Mouse (Mus musculus) liver (tissue): ENCODE data around the gene Krt81.

Experiments
- DNase-seq: peaks from one replicate; pipeline ENCODE4 v3.0.0-alpha.2; 2020; ENCODE audit warnings: mixed read lengths

Gene Krt81

DNA sequence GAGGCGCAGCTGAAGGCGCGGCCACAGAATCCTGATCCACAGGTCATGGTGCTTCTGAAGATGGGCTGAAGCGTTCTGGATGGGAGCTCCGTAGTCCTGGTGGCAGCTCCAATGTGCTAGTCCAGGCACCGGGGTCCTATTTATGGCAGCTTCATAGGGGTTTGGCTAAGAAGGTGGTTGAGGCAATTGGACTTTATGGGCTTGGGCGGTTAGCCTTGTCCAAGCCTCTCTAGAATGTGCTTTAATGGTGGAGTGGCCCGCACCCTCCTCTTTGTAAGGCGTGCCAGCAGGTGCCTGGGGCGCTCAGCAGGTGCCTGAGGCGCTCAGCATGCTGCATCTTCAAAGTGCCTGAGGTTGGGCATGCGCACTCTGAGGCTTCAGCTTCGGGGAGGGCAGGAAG lies at the start of gene Krt81:
TSS of gene Krt81 (minus strand) at position 101 of the 400 bp plus-strand sequence.
- DNase-seq: no peak

GRCm38 (mm10) chr15:101508247-101508646 lies 44.7 kb upstream of the Krt81 start:
- no peak for DNase-seq

- no peak for DNase-seq
These were observed 43.6 kb upstream of the Krt81 start for GRCm38 (mm10) chr15:101506896-101507758.

DNA sequence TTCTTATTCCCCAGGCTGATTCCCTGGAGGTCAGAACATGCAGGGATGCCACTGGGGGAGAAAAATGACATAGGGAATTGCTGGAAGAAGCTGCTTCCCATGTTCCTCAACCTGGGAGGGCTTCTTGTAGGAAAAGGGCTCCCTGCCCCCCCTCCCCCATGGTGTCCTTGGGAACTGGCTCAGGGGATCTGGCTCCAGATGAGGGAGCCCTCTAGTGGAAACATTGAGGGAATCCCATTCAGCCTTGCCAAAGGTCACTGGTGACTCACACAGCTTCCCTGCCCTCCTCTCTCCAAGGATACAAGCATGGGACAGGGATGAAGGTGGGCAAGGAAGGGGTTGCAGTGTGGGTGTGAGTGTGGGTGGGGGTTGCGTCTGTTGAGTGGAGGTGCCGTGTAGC lies 33.6 kb upstream of the Krt81 start:
- no peak for DNase-seq

GRCm38 (mm10) chr15:101495266-101495665 lies 31.7 kb upstream of the Krt81 start:
- DNase-seq: no peak

- no peak for DNase-seq
These were observed 30.7 kb upstream of the Krt81 start for GRCm38 (mm10) chr15:101494203-101494602.

GRCm38 (mm10) chr15:101493713-101494112 lies 30.2 kb upstream of the Krt81 start:
- DNase-seq: no peak

DNA sequence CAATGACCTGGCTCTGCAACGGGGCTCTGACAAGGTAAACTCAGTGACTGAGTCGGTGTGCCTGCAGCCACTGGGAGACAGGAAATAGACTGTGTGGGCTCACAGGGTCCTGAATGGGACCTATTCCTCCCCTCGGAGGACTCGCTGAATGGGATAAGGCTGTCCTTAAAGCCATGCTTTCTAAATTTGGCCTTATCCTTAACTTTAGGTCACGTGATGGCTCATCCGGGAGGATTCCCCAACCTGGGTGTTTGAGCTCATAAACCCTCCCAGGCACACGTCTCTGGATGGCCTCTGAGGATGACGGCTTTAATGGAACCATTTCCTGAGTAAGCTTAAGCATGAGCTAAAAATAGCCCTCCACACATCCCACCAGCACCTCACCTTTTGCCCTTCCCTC lies 29.2 kb upstream of the Krt81 start:
- no peak for DNase-seq

- no peak for DNase-seq
These were observed 27.9 kb upstream of the Krt81 start, which contains the start of gene Krt83 for GRCm38 (mm10) chr15:101491431-101491830. Krt83 (minus strand) TSS chr15:101491512.

GRCm38 (mm10) chr15:101485911-101486635 lies 22.5 kb upstream of the Krt81 start:
- no peak for DNase-seq

DNA sequence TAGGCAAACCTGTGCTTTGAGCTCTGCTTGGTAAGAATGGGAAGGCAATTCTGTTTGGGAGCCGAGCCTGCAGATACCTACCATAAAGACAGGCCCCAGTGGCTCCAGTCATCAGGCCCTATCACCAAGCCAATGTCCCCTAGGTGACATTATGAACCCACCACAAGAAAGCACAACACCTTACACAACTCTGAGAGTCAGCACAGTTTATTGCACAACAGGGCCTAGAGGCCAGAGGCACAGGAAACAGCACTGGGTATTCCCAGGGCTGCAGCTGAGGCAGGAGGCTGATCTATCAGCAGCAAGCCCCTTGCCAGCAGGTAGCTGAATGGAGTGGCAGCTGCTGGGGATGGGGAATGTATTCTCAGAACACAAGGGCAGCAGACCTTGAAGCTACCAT lies 21.4 kb upstream of the Krt81 start:
- no peak for DNase-seq

GRCm38 (mm10) chr15:101483646-101484045 lies 20.1 kb upstream of the Krt81 start:
- no peak for DNase-seq

- no peak for DNase-seq
These were observed 18.5 kb upstream of the Krt81 start for GRCm38 (mm10) chr15:101482056-101482455.

GRCm38 (mm10) chr15:101479666-101480060 lies 16.1 kb upstream of the Krt81 start:
- no peak for DNase-seq

DNA sequence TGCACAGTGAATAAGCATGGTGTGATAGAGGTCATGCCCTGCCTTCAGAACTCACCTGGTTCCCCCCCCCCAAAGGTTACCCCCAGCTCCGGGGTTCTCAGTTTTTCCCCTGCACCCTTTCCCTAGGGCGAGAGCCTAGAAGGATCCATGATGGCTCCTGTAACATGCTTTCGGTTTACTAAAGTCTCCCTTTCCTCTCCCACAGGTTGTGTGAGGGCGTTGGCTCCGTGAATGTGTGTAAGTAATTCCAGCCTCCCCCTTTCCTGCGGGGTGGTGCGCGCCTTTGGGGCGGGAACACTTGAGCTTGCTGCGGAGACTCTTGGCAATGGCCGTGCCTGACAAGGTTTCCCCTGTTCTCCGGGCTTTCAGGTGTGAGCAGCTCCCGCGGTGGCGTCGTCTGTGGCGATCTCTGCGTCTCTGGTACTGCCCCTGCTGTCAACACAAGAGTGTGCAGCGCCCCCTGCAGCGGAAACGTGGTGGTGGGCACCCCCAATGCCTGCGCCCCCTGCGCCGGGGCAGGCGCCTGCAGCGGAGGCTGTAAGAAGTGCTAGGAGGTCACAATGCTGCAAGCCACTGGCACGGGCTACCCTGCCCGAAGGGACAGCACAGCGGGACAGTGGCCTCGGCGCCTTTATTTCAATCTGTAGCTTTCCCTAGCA lies 15.6 kb upstream of the Krt81 start:
- peak; percentile 34 for DNase-seq

GRCm38 (mm10) chr15:101472952-101473528 lies 9.5 kb upstream of the Krt81 start, which contains the start of gene Krt86:
Krt86 (plus strand) TSS chr15:101473478.
- DNase-seq: peak; percentile 24

- no peak for DNase-seq
These were observed 5.5 kb upstream of the Krt81 start for GRCm38 (mm10) chr15:101469093-101469492.

- DNase-seq: no peak
These were observed 4.3 kb downstream of the Krt81 start for GRCm38 (mm10) chr15:101459283-101459682.

DNA sequence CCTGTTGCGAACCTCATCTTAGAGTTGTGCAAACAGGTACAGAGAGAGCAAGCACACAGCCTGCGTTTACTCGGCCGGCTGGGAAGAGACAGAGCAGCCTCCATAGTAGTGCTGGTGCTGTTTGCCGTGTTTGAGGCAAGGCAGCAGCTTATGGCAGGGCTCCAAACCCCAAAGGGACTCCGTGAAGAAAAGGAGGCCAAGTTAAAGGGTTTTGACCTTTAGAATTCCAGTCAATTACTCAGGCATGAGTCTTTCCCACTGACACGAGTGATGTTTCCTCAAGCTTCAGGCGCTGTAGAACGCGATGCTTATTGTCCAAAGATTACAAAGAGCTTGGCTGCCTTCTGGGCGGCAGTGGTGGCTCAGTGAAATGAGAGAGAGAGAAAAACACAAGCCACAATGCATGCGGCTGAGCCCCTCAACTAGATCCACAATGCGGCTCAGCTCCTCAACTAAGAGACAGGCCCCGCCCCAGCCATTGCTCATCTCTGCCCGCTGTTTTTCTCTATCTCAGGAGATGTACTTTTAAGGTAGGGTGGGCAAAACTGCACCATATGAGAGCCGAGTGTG lies 5.1 kb downstream of the Krt81 start:
- DNase-seq: no peak

GRCm38 (mm10) chr15:101455891-101456290 lies 7.7 kb downstream of the Krt81 start:
- DNase-seq: no peak

GRCm38 (mm10) chr15:101455292-101455691 lies 8.3 kb downstream of the Krt81 start:
- DNase-seq: no peak

DNA sequence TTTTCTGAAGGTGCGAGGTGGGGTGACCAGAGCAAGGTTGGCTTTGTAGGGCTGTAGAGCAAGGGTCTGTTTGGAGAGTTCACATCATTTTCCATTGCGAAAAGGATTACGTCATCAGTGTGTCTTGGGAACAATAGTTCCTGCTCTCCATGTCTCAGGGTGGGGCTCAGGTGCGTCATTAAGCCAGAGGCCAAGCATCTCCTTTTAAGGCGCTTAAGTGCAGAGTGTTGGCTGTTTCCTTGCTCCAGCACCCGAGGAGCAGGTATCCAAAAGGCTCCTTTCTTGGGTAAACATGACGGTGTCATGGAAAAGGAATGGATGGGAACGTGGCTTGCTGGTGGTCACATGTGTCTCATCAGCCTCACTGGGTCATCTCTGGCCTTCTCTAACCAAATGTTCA lies 8.8 kb downstream of the Krt81 start:
- DNase-seq: no peak
